In genomic region chr3:89322514-89323165, GRCm38 (mm10) we compare ENCODE assay signal across 8 mouse cellular contexts. TPM values are rescaled to one million over a fixed set of nuclear protein-coding genes. Genes with fewer than 3 reads are reported as not detected.
DNase-seq lines count a peak whose midpoint lies in the region; ATAC-seq and TF ChIP-seq lines count a peak whose summit lies in the region.

Efna3 (minus strand) TSS chr3:89322965.

- peaks cover 59% of the 10 kb centered on the region for H3K27me3 ChIP-seq in hindbrain, embryonic 12.5 days
- peaks cover 54% of the 10 kb centered on the region for H3K27me3 ChIP-seq in lung, embryonic 15.5 days

- no peak within 1 kb of the TSS for H3K27ac ChIP-seq in ES-E14 (ENCODE audit: insufficient read depth, low read depth, low read length, poor library complexity, severe bottlenecking)
- peak within 1 kb of the TSS; percentile 88 for H3K27ac ChIP-seq in hindbrain, embryonic 12.5 days
- H3K27ac ChIP-seq in lung, embryonic 15.5 days, result no peak within 1 kb of the TSS

- peak within 1 kb of the TSS; percentile 64 to 76 for H3K4me3 ChIP-seq in ES-E14 (ENCODE audit: insufficient read depth in 1 of 2, low read depth in 1 of 2, low read length in 2 of 2, poor library complexity in 1 of 2, severe bottlenecking in 1 of 2)
- peak within 1 kb of the TSS; percentile 70 for H3K4me3 ChIP-seq in hindbrain, embryonic 12.5 days
- H3K4me3 ChIP-seq in lung, embryonic 15.5 days, result peak within 1 kb of the TSS; percentile 55

- in situ Hi-C loops in ES-E14 (cut with MboI; ENCODE audit: low sequenced_read_pairs in 2 of 2, unreplicated experiment in 2 of 2), result no loop called here

- H3K9ac ChIP-seq in ES-E14 (ENCODE audit: insufficient read depth, low read depth, low read length, poor library complexity, severe bottlenecking), result peak within 1 kb of the TSS; percentile 54
- peak within 1 kb of the TSS; percentile 80 for H3K9ac ChIP-seq in hindbrain, embryonic 12.5 days
- H3K9ac ChIP-seq in lung, embryonic 15.5 days, result peak within 1 kb of the TSS; percentile 51

- H3K9me3 ChIP-seq in ES-E14 (ENCODE audit: control insufficient read depth, insufficient read depth, low read depth, low read length), result no peaks in the 10 kb centered on the region
- H3K9me3 ChIP-seq in hindbrain, embryonic 12.5 days (replicated peaks), result no peaks in the 10 kb centered on the region
- no peaks in the 10 kb centered on the region for H3K9me3 ChIP-seq in lung, embryonic 15.5 days

- no peak for DNase-seq in ES-E14 (ENCODE audit: low read depth, low spot score)
- peak; percentile 90 for DNase-seq in brain, adult 2 months (ENCODE audit: low read depth, low spot score)
- DNase-seq in frontal cortex, postnatal 10 days (ENCODE audit: low spot score in 2 of 2), result peak; percentile 84 to 88
- DNase-seq in layer of hippocampus, postnatal 10 days (ENCODE audit: low spot score in 2 of 2), result peak; percentile 83 to 90
- DNase-seq in retina, postnatal 7 days (ENCODE audit: low read depth, low spot score), result peak; percentile 59

- H3K36me3 ChIP-seq in ES-E14 (ENCODE audit: control insufficient read depth, insufficient read depth, low read length, poor library complexity, severe bottlenecking), result no peaks in the 10 kb centered on the region
- no peaks in the 10 kb centered on the region for H3K36me3 ChIP-seq in hindbrain, embryonic 12.5 days
- H3K36me3 ChIP-seq in lung, embryonic 15.5 days, result no peaks in the 10 kb centered on the region

- peak within 1 kb of the TSS; percentile 87 for H3K4me2 ChIP-seq in hindbrain, embryonic 12.5 days (replicated peaks)
- peak within 1 kb of the TSS; percentile 97 for H3K4me2 ChIP-seq in lung, embryonic 15.5 days

- ATAC-seq in hindbrain, embryonic 12.5 days (ENCODE audit: low FRiP score), result peak; percentile 30
- ATAC-seq in lung, embryonic 15.5 days (ENCODE audit: borderline replicate concordance, extremely low read depth, low FRiP score, low TSS enrichment), result peak; percentile 36; the same call in 1 of the 2 replicates
- ATAC-seq in activated CD4-positive, CD25-positive, alpha-beta regulatory T cell, adult 4 months, result no peak

- peaks cover 0 to 15% of the 10 kb centered on the region in 2 experiments; a peak in 2 of 4 replicates for H3K4me1 ChIP-seq in ES-E14 (ENCODE audit: control insufficient read depth in 2 of 2, insufficient read depth in 2 of 2, low read length in 2 of 2, poor library complexity in 1 of 2)
- peaks cover 50% of the 10 kb centered on the region for H3K4me1 ChIP-seq in hindbrain, embryonic 12.5 days
- peaks cover 43% of the 10 kb centered on the region for H3K4me1 ChIP-seq in lung, embryonic 15.5 days

- under 1% methylated on average over 48 of the region's 53 CpGs for WGBS in hindbrain, embryonic 12.5 days
- WGBS in lung, embryonic 15.5 days, result under 1% methylated on average over 36 of the region's 53 CpGs

TF ChIP-seq in ES-E14, 5 proteins besides CTCF, POLR2A, EP300 and RAD21:
- TF ChIP-seq MAFK (IDR thresholded peaks at IDR 0.05; ENCODE audit: insufficient read depth, low read depth, low read length) (no peak), CHD2 (IDR thresholded peaks at IDR 0.05; ENCODE audit: low read depth, low read length) (no peak), HCFC1 (IDR thresholded peaks at IDR 0.05; ENCODE audit: borderline replicate concordance, insufficient read depth, low read length) (no peak), ZC3H11A (IDR thresholded peaks at IDR 0.05; ENCODE audit: borderline replicate concordance, low read depth, low read length) (no peak), ZNF384 (IDR thresholded peaks at IDR 0.05; ENCODE audit: low read depth, low read length) (no peak)
TF ChIP-seq in ES-E14: peak in this region for 0.

RNA-seq across cellular contexts. Expression of gene Efna3, which starts in this region (rescaled TPM):
- 7.5 and 12.5 TPM in 2 replicates for total RNA-seq in ES-E14 (2012; rRNA removed)
- polyA plus RNA-seq in hindbrain, embryonic 12.5 days (2016; fragmentation: Nextera tagmentation; extraction: Ambion mirVana), result 21.7 and 22.2 TPM in 2 replicates
- total RNA-seq in layer of hippocampus, postnatal 10 days (2021), result 10 to 100 TPM; 59.9 to 63.1 TPM
- 5.8 and 6.0 TPM in 2 replicates for polyA plus RNA-seq in lung, embryonic 15.5 days (2015; fragmentation: Nextera tagmentation; extraction: Ambion mirVana)
- not detected for polyA plus RNA-seq in activated CD4-positive, CD25-positive, alpha-beta regulatory T cell, adult 4 months (2017; shearing (Covaris generic))
